Mouse (Mus musculus) olfactory bulb, adult 2 months (tissue): Measurements from ENCODE around the gene Tpcn1.

Experiments used
- CTCF ChIP-seq: fragments of 200-500 bp; IDR thresholded peaks from 2 replicates; pipeline ENCODE4 v1.5.1; 2012; ENCODE audit warnings: low read depth, mild to moderate bottlenecking, low read length, moderate library complexity; ENCODE audit not compliant: insufficient read depth
- POLR2A ChIP-seq: fragments of 200-500 bp; IDR thresholded peaks from 2 replicates; pipeline ENCODE4 v1.6.1; 2012; ENCODE audit warnings: mild to moderate bottlenecking, low read depth, low read length, moderate library complexity; ENCODE audit not compliant: insufficient read depth

DNA sequence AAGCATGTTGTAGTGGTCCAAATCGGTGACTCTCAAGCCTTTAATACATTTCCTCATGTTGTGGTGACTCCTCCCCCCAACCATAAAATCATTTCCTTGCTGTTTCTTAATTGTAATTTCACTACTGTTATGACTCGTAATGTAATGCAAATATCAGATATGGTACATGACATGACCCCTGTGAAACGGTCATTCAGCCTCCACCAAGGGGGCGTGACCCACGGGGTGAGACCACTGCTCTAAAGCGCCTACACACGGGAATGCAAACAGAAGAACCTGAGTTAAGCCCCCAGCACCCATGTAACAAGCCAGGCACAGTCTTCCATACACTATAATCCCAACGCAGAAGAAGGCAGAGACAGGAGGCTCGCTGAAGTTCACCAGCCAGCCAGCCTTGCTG, 82.7 kb downstream of the Tpcn1 start:
- TF ChIP-seq CTCF (no peak), POLR2A (no peak)
